Mouse (Mus musculus) gastrocnemius, postnatal 10 days (tissue): ENCODE measurements around the gene Gm10130. TPM values are rescaled to one million over a fixed set of nuclear protein-coding genes. Genes with fewer than 3 reads are reported as not detected.
"Not testable (repeated sequence)": the region's sequence is repeated elsewhere in the genome, so short reads cannot be mapped to it uniquely, and the experiment has no call there.

Experiments used
- DNase-seq: peaks from one replicate; pipeline ENCODE4 v3.0.0; 2021; ENCODE audit warnings: mixed read lengths
- long read RNA-seq, 2 experiments: library from polyadenylated mRNA; stranded (forward); transcript quantifications; one replicate each; pipeline ENCODE4 v2.0.0; 2021
- total RNA-seq, 2 experiments: library from RNA; stranded (reverse); gene quantifications; 2 replicates each; pipeline ENCODE4 v1.2.3; 2021

The Gm10130 gene
- total RNA-seq: 1 to 10 TPM; 1.1 to 3.1 TPM
- long read RNA-seq, experiment 1, partial matches to known transcripts: 1 of 8 reads
- long read RNA-seq, experiment 1, other reads (novel, unspliced or antisense): 7 of 8 reads
- long read RNA-seq, experiment 2, partial matches to known transcripts: 0 of 4 reads
- long read RNA-seq, experiment 2, other reads (novel, unspliced or antisense): 4 of 4 reads

DNA sequence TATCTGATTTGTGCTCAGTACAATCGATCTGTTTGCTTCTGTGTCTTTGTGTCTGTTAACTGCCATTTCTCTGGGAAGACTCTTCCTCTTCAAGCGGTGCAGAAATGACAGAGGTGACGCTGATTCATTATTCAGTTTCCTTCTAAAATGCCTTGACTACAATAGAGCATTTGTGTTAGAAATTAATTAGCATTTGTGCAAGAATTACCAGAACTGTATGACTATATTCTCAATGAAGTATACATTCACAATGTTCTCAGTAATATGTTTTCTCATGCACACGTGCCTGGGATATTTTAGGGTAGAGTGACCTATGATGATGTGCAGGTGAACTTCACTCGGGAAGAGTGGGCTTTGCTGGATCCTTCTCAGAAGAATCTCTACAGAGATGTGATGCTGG lies at the start of gene Gm10130:
Gm10130 (plus strand) TSS at position 301 of the 400 bp plus-strand sequence.
- no peak for DNase-seq

DNA sequence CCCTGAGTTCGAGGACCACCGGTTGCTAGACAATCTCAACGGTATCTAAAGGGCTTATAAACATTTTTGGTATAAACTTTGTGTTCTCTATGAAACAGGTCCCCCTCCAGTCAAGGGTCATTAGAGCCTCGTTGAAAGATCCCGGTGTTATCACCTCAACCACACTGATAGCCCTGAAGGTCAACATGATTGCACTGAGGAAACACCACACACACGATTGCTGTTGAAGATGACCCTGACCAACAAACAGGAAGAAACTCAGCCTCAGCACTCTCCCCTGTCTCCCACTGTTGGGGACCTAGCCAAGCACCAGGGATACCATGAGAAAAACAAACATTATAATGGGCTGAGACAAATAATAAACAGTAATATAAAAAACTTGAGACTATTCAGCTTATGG lies 29.8 kb upstream of the Gm10130 start:
- no peak for DNase-seq

DNA sequence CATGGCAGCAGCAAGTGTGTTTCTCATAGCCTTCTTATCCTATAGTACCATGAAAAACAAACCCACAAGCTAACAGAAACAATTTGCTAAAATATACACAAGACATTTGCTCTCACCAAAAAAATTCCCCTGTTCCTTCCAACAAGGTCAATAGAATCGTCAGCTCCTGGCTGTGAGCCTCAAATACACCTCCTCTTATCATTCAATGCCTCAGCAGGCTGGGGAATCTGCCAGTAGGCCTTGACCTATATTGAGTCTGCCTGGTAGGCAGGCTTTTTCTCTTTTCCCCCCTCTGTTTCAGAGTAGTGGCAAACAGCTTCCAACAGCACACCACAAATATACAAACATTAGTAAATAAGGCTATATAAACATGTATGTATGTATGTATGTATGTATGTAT lies 24.4 kb upstream of the Gm10130 start:
- no peak for DNase-seq

GRCm38 (mm10) chr2:150307183-150307773 lies 16.2 kb upstream of the Gm10130 start:
- DNase-seq: no peak

GRCm38 (mm10) chr2:150310952-150311884 lies 12.3 kb upstream of the Gm10130 start:
- peak; percentile 87 for DNase-seq

DNA sequence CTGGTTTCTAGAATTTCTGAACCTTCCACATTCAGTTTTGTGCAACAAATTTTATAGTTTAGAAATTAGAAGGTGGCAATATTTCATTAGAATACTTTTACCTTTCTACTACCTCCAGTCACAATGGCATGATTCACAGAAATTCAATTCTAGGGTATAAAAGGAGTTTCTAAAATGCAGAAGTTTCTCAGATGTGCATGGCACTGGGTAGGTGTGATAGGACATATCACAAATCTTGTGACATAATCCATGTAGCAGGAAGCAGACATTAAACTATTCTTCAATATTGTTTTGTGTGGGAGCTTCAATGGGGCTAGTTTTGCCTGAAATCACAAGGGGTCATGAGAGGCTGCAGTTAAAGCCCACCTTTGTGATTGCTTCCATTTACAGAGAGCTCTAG lies 7.4 kb upstream of the Gm10130 start:
- no peak for DNase-seq

GRCm38 (mm10) chr2:150318973-150319372 lies 4.5 kb upstream of the Gm10130 start:
- no peak for DNase-seq

GRCm38 (mm10) chr2:150357136-150357535 lies 33.6 kb downstream of the Gm10130 start:
- DNase-seq: not testable (repeated sequence)

- DNase-seq: peak; percentile 74
Measured at GRCm38 (mm10) chr2:150362113-150362877, 38.8 kb downstream of the Gm10130 start, which contains the start of gene 3300002I08Rik. TSS of gene 3300002I08Rik (minus strand) at chr2:150362765.

DNA sequence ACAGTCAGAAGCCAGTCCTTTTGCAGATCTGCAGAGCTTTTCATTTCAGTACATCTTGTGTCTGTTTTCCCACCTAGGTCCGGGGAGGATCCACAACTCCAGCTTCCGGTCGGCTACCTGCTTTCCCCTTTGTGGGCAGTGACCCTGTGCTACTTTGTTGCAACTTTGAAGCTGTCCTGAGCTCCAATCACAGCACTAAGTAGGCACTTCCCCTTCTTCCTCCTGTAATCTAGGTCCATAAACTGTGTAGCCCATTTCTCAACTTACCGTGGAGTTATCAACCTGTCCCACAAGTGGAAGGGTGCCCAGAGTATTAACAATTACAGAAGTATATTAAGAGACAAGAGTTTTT lies 39.4 kb downstream of the Gm10130 start:
- DNase-seq: no peak

GRCm38 (mm10) chr2:150385553-150386106 lies 62.1 kb downstream of the Gm10130 start:
- not testable (repeated sequence) for DNase-seq

DNA sequence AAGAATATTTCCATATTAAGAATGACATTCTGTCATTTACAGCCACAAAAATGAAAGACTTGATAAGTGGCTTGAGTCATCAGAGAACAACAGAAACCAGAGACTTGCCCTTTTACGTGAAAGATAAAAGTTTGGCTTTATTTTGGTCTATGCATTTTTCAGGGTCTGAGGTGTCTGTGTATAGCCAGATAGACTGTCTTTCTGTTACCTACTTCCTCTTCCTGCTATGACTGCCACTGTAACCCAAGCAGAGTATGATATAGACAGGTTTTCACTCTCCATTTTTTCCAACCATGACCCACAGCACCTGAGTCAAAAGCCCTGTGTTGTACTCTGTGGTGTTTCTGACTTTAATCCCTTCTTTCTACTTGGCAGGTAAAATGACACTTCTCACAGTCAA lies 66.7 kb downstream of the Gm10130 start:
- DNase-seq: no peak

DNA sequence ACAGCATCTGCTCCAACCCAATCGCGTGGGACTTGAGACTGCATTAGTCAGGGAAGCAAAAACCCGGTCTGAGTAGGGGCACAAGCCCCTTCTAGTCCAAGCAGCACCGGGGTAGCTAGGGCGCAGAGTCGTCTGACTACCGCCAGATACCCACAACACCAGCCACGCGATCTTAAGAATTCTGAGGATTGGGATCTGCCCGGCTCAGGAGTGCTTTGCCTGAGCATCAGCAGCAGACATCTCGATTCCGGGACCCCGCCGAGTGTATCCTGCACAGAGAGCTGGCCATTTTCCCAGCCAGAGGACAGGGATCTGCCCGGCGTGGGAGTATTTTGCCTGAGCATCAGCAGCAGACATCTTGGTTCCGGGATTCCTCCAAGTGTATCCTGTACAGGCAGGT lies 88.6 kb downstream of the Gm10130 start:
- DNase-seq: not testable (repeated sequence)

Other genes starting within 250 kb of the Gm10130 start
- 1 to 10 TPM; 7.0 to 7.5 TPM for gene Zfp120, start 187.0 kb upstream of the Gm10130 start, total RNA-seq
- gene Gm10770, start 144.0 kb upstream of the Gm10130 start, total RNA-seq: not detected
- gene Gm14139, start 141.9 kb upstream of the Gm10130 start, total RNA-seq: not detected
- gene Zfp937, start 105.6 kb upstream of the Gm10130 start, total RNA-seq: 1 to 10 TPM; 3.6 to 3.7 TPM
- 1 to 10 TPM; 3.1 to 3.8 TPM for gene Gm21994, start 68.1 kb upstream of the Gm10130 start, total RNA-seq
- under 1 TPM in 1 of 2 experiments, not detected in 1; 0.20 TPM for gene Gm14124, start 66.2 kb upstream of the Gm10130 start, total RNA-seq
- gene 3300002I08Rik, start 39.1 kb downstream of the Gm10130 start, total RNA-seq: 1 to 10 TPM; 1.6 to 2.7 TPM
- 1 to 10 TPM; 2.7 to 4.4 TPM for gene Zfp442, start 127.8 kb downstream of the Gm10130 start, total RNA-seq
- gene Zfp345, start 161.4 kb downstream of the Gm10130 start, total RNA-seq: under 1 TPM; 0.14 to 0.23 TPM
- not detected for gene Cst7, start 246.7 kb downstream of the Gm10130 start, total RNA-seq